Mouse (Mus musculus): ENCODE results near the gene Kcnk10.

DNA sequence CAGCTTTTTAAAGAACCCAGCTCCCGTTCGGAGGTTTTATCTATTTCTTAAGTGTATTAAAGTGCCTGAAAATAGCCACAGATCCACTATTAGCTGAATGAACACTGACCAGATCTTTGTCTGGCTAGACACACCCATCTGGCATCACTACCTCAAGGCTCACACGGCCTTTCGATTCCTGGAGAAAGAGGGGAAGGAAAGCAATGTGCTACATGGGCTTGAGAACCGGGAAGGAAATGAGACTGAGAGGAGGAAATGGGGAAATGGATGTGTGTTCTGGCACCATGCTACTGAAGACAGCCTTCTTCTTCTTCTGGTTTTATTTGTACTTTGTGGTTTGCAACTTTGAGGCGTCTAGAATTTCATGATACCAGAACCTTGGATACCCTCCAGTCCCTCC, 8.7 kb downstream of the Kcnk10 start:
- TF ChIP-seq CTCF (IDR thresholded peaks at IDR 0.05; ENCODE audit: extremely low read depth, insufficient read depth, low read length) (no peak), POLR2A (IDR thresholded peaks at IDR 0.05; ENCODE audit: extremely low read depth, insufficient read depth, low read length) (no peak)

Data from cortical plate, adult 2 months (tissue).